20 mouse cellular contexts compared by ENCODE assay signal in genomic region chr13:46682921-46683320, GRCm38 (mm10). TPM values are rescaled to one million over a fixed set of nuclear protein-coding genes. Genes with fewer than 3 reads are reported as not detected.
DNase-seq lines count a peak whose midpoint lies in the region; ATAC-seq and TF ChIP-seq lines count a peak whose summit lies in the region.
"Had no signal": no experiment of that assay in that cellular context is flagged by ENCODE, and none has a peak within 500 bp of the region (broad histone marks: within the 10 kb centered on the region; RNA-seq: fewer than 3 reads in every experiment).

No protein-coding gene starts in this region.

- H3K27ac ChIP-seq in heart, embryonic 10.5 days: no peak overlapping the region
- H3K27ac ChIP-seq in heart, embryonic 16.5 days (ENCODE audit: low read length): peak overlapping the region; percentile 55; the same call in 1 of the 2 replicates
- no peak overlapping the region for H3K27ac ChIP-seq in liver, postnatal 0 days (ENCODE audit: low read depth)
- H3K27ac ChIP-seq: embryonic facial prominence, embryonic 12.5 days; forebrain, embryonic 15.5 days; heart, adult 2 months; kidney, postnatal 0 days had no signal

- no peaks in the 10 kb centered on the region for H3K9me3 ChIP-seq in heart, embryonic 10.5 days
- no peaks in the 10 kb centered on the region for H3K9me3 ChIP-seq in heart, embryonic 16.5 days (replicated peaks; ENCODE audit: control insufficient read depth, low read length)
- H3K9me3 ChIP-seq in liver, postnatal 0 days (ENCODE audit: low read length): no peaks in the 10 kb centered on the region
- H3K9me3 ChIP-seq: embryonic facial prominence, embryonic 12.5 days; forebrain, embryonic 15.5 days had no signal

- H3K4me1 ChIP-seq in heart, embryonic 10.5 days: no peaks in the 10 kb centered on the region
- H3K4me1 ChIP-seq in heart, embryonic 16.5 days (ENCODE audit: control insufficient read depth, insufficient read depth, low read length): no peaks in the 10 kb centered on the region; the same call in 1 of the 2 replicates
- no peaks in the 10 kb centered on the region for H3K4me1 ChIP-seq in liver, postnatal 0 days (ENCODE audit: insufficient read depth)
- H3K4me1 ChIP-seq: embryonic facial prominence, embryonic 12.5 days; forebrain, embryonic 15.5 days had no signal

- no peak for TF ChIP-seq CTCF in brain, embryonic 14.5 days (IDR thresholded peaks at IDR 0.05; ENCODE audit: borderline replicate concordance, extremely low read depth, insufficient read depth, insufficient read length)
- TF ChIP-seq CTCF in liver, postnatal 0 days (IDR thresholded peaks at IDR 0.05; ENCODE audit: low read depth): no peak

- peak; percentile 49; the same call in 1 of the 2 replicates for ATAC-seq in heart, embryonic 16.5 days (replicated peaks; ENCODE audit: extremely low read depth, insufficient read depth, low FRiP score)
- no peak for ATAC-seq in liver, postnatal 0 days
- ATAC-seq: forebrain, embryonic 15.5 days had no signal

- H3K4me3 ChIP-seq in heart, embryonic 10.5 days: no peak overlapping the region
- H3K4me3 ChIP-seq in heart, embryonic 16.5 days (ENCODE audit: low read length): no peak overlapping the region
- H3K4me3 ChIP-seq in liver, postnatal 0 days (ENCODE audit: low read depth, low read length): no peak overlapping the region
- H3K4me3 ChIP-seq: embryonic facial prominence, embryonic 12.5 days; forebrain, embryonic 15.5 days; heart, adult 2 months; myocyte had no signal

- peak; percentile 49 to 61 for DNase-seq in heart, adult 18-20 months
- DNase-seq in heart, embryonic 10.5 days (ENCODE audit: low spot score): no peak
- DNase-seq in brain, embryonic 14.5 days (ENCODE audit: low read depth): peak; percentile 10
- DNase-seq in cerebellum, adult 8-10 months: peak; percentile 41
- DNase-seq in left cerebral cortex, postnatal 10 days (ENCODE audit: extremely low spot score in 1 of 2, low spot score in 2 of 2): no peak
- DNase-seq in frontal cortex, postnatal 25 days (ENCODE audit: low spot score in 2 of 2): no peak
- no peak for DNase-seq in liver, postnatal 0 days
- DNase-seq: B cell, adult 2 months; kidney, adult 11 months; layer of hippocampus, postnatal 36 days; liver; lung, postnatal 14 days; midbrain, embryonic 14.5 days; thymus, postnatal 36 days had no signal

- H3K9ac ChIP-seq in heart, embryonic 16.5 days (ENCODE audit: low read length): no peak overlapping the region
- H3K9ac ChIP-seq in liver, postnatal 0 days (replicated peaks): no peak overlapping the region
- H3K9ac ChIP-seq: embryonic facial prominence, embryonic 12.5 days; forebrain, embryonic 15.5 days had no signal

- WGBS in heart, embryonic 10.5 days: 86% methylated on average over 2 of the region's 2 CpGs
- 45% methylated on average over 2 of the region's 2 CpGs for WGBS in heart, embryonic 16.5 days
- WGBS in liver, postnatal 0 days (ENCODE audit: insufficient replicate concordance): 83% methylated on average over 2 of the region's 2 CpGs

- H3K27me3 ChIP-seq in heart, embryonic 10.5 days (ENCODE audit: insufficient read depth, poor library complexity, severe bottlenecking): no peaks in the 10 kb centered on the region
- no peaks in the 10 kb centered on the region for H3K27me3 ChIP-seq in heart, embryonic 16.5 days (ENCODE audit: control insufficient read depth, insufficient read depth, low read length)
- H3K27me3 ChIP-seq in liver, postnatal 0 days (ENCODE audit: insufficient read depth, low read length): no peaks in the 10 kb centered on the region
- H3K27me3 ChIP-seq: embryonic facial prominence, embryonic 12.5 days; forebrain, embryonic 15.5 days had no signal

- intact Hi-C loops in left cerebral cortex, postnatal 10 days (cut with DNase I): loop anchor here (10.0 kb wide), 1 partner anchor 112 kb away; no protein-coding TSS in a partner anchor

- TF ChIP-seq POLR2A in brain, embryonic 14.5 days (IDR thresholded peaks at IDR 0.05; ENCODE audit: borderline replicate concordance, extremely low read depth, insufficient read depth, insufficient read length, poor library complexity, severe bottlenecking): no peak

- no peak for TF ChIP-seq EP300 in liver, postnatal 0 days (IDR thresholded peaks at IDR 0.05; ENCODE audit: low read depth)

- no peak overlapping the region for H3K4me2 ChIP-seq in heart, embryonic 16.5 days (ENCODE audit: low read depth, low read length)
- no peak overlapping the region for H3K4me2 ChIP-seq in liver, postnatal 0 days (ENCODE audit: low read depth, low read length)
- H3K4me2 ChIP-seq: embryonic facial prominence, embryonic 12.5 days; forebrain, embryonic 15.5 days had no signal

- peaks cover 83% of the 10 kb centered on the region for H3K36me3 ChIP-seq in heart, embryonic 10.5 days
- peaks cover 41% of the 10 kb centered on the region for H3K36me3 ChIP-seq in heart, embryonic 16.5 days (ENCODE audit: control insufficient read depth, insufficient read depth)
- H3K36me3 ChIP-seq in liver, postnatal 0 days (replicated peaks; ENCODE audit: insufficient read depth, low read length): peaks cover 78% of the 10 kb centered on the region

RNA-seq across cellular contexts. Expression of gene Fam8a1, which starts 13.6 kb away (rescaled TPM):
- total RNA-seq in heart, adult 18-20 months (2021): 10 to 100 TPM; 31.7 to 37.0 TPM
- 8.3 and 11.6 TPM in 2 replicates for polyA plus RNA-seq in heart, embryonic 10.5 days (2016; fragmentation: Nextera tagmentation; extraction: Ambion mirVana)
- 64.6 and 66.2 TPM in 2 replicates for polyA plus RNA-seq in brain, embryonic 14.5 days (2012; rRNA removed)
- polyA plus RNA-seq in heart, embryonic 16.5 days (2015; fragmentation: Nextera tagmentation; extraction: Ambion mirVana): 8.2 TPM in 2 replicates
- 10 to 100 TPM; 70.5 to 73.2 TPM for total RNA-seq in left cerebral cortex, postnatal 10 days (2021)
- 4.4 TPM in 2 replicates for polyA plus RNA-seq in liver, postnatal 0 days (2015; fragmentation: Nextera tagmentation; extraction: Ambion mirVana)

RNA-seq across cellular contexts. Expression of gene Nup153, which starts 44.8 kb away (rescaled TPM):
- 10 to 100 TPM; 33.6 to 40.2 TPM for total RNA-seq in heart, adult 18-20 months (2021)
- polyA plus RNA-seq in heart, embryonic 10.5 days (2016; fragmentation: Nextera tagmentation; extraction: Ambion mirVana): 20.0 and 31.0 TPM in 2 replicates
- 75.1 and 84.8 TPM in 2 replicates for polyA plus RNA-seq in brain, embryonic 14.5 days (2012; rRNA removed)
- 12.7 and 12.9 TPM in 2 replicates for polyA plus RNA-seq in heart, embryonic 16.5 days (2015; fragmentation: Nextera tagmentation; extraction: Ambion mirVana)
- total RNA-seq in left cerebral cortex, postnatal 10 days (2021): 10 to 100 TPM; 64.1 to 72.2 TPM
- polyA plus RNA-seq in liver, postnatal 0 days (2015; fragmentation: Nextera tagmentation; extraction: Ambion mirVana): 6.6 and 8.0 TPM in 2 replicates

Comparison
In these comparisons a context has a peak if more than half of its experiments do, and no peak if none do; other contexts are left out.
1. DNase-seq: peak in heart, adult 18-20 months (2 of 2), brain, embryonic 14.5 days (single experiment) and cerebellum, adult 8-10 months (single experiment); none in heart, embryonic 10.5 days (single experiment), left cerebral cortex, postnatal 10 days (0 of 2), frontal cortex, postnatal 25 days (0 of 2) and liver, postnatal 0 days (single experiment).